33 mouse cellular contexts compared by ENCODE assay signal in the genomic region with DNA sequence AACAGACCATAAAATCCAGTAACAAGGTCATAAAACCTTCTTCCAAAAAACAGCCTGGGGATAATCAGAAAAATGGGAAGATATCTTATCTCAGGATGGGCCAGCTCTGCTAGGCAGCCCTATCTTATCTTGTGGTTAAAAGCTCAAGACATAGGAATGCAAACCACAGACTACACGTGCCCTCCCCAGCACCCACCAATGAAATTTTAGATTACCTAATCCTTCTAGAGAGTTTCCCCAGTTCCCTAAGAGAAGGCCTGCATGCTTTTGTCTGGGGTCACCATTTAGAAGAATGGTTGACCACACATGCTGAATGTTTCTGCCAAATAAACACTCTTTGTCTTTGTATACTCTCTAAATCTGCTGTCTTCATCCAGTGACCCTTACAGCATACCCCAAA. TPM values are rescaled to one million over a fixed set of nuclear protein-coding genes. Genes with fewer than 3 reads are reported as not detected.
"Had no signal": no experiment of that assay in that cellular context is flagged by ENCODE, and none has a peak within 500 bp of the region (broad histone marks: within the 10 kb centered on the region; RNA-seq: fewer than 3 reads in every experiment).

No protein-coding gene starts in this region.

- H3K9ac ChIP-seq: liver, embryonic 13.5 days; stomach, embryonic 15.5 days had no signal

- H3K27ac ChIP-seq: kidney, postnatal 0 days; layer of hippocampus, adult 2 months; left cerebral cortex, adult 2 months; liver, embryonic 13.5 days; stomach, embryonic 15.5 days had no signal

- H3K4me3 ChIP-seq: layer of hippocampus, adult 2 months; left cerebral cortex, adult 2 months; liver, embryonic 13.5 days; stomach, embryonic 15.5 days had no signal

- H3K4me1 ChIP-seq: liver, embryonic 13.5 days; stomach, embryonic 15.5 days had no signal

- H3K4me2 ChIP-seq: liver, embryonic 13.5 days; midbrain, embryonic 11.5 days; stomach, embryonic 15.5 days had no signal

- H3K9me3 ChIP-seq: liver, embryonic 13.5 days; stomach, embryonic 15.5 days had no signal

- H3K27me3 ChIP-seq: liver, embryonic 13.5 days; stomach, embryonic 15.5 days had no signal

- DNase-seq: kidney, adult 2 months; kidney, postnatal 25 days; layer of hippocampus, postnatal 36 days; liver, embryonic 13.5 days; lung, adult 2 months; lung, postnatal 14 days; lung, postnatal 4 days; midbrain, embryonic 14.5 days; right cerebral cortex, adult 18-20 months; right cerebral cortex, postnatal 14 days; spleen, adult 18-20 months; thymus, postnatal 25 days had no signal

- H3K36me3 ChIP-seq: liver, embryonic 13.5 days; stomach, embryonic 15.5 days had no signal

RNA-seq across cellular contexts. Expression of a gene that starts 8.3 kb away (rescaled TPM):
- total RNA-seq: layer of hippocampus, adult 2 months; layer of hippocampus, postnatal 10 days; layer of hippocampus, postnatal 36 days; left cerebral cortex, adult 2 months; left cerebral cortex, postnatal 10 days; left cerebral cortex, postnatal 36 days; liver, adult 2 months; megakaryocyte progenitor cell, adult 5-6 weeks; megakaryocyte-erythroid progenitor cell, adult 5-6 weeks; midbrain, postnatal 0 days had no signal
- polyA plus RNA-seq: kidney, adult 2 months; kidney, embryonic 14.5 days; kidney, postnatal 0 days; large intestine, adult 2 months; limb, embryonic 11.5 days; limb, embryonic 14.5 days; liver, adult 2 months; liver, embryonic 13.5 days; liver, embryonic 16.5 days; lung, adult 2 months; lung, embryonic 16.5 days; midbrain, embryonic 11.5 days; midbrain, embryonic 14.5 days; midbrain, postnatal 0 days; neural tube, embryonic 11.5 days; neural tube, embryonic 14.5 days; stomach, embryonic 15.5 days; thymus, postnatal 0 days had no signal

RNA-seq across cellular contexts. Expression of a gene that starts 10.1 kb away (rescaled TPM):
- total RNA-seq: layer of hippocampus, adult 2 months; layer of hippocampus, postnatal 10 days; layer of hippocampus, postnatal 36 days; left cerebral cortex, adult 2 months; left cerebral cortex, postnatal 10 days; left cerebral cortex, postnatal 36 days; liver, adult 2 months; megakaryocyte progenitor cell, adult 5-6 weeks; megakaryocyte-erythroid progenitor cell, adult 5-6 weeks; midbrain, postnatal 0 days had no signal
- polyA plus RNA-seq: kidney, adult 2 months; kidney, embryonic 14.5 days; kidney, postnatal 0 days; large intestine, adult 2 months; limb, embryonic 11.5 days; limb, embryonic 14.5 days; liver, adult 2 months; liver, embryonic 13.5 days; liver, embryonic 16.5 days; lung, adult 2 months; lung, embryonic 16.5 days; midbrain, embryonic 11.5 days; midbrain, embryonic 14.5 days; midbrain, postnatal 0 days; neural tube, embryonic 11.5 days; neural tube, embryonic 14.5 days; stomach, embryonic 15.5 days; thymus, postnatal 0 days had no signal

RNA-seq across cellular contexts. Expression of a gene that starts 20.8 kb away (rescaled TPM):
- total RNA-seq: layer of hippocampus, adult 2 months; layer of hippocampus, postnatal 10 days; layer of hippocampus, postnatal 36 days; left cerebral cortex, adult 2 months; left cerebral cortex, postnatal 10 days; left cerebral cortex, postnatal 36 days; liver, adult 2 months; megakaryocyte progenitor cell, adult 5-6 weeks; megakaryocyte-erythroid progenitor cell, adult 5-6 weeks; midbrain, postnatal 0 days had no signal
- polyA plus RNA-seq: kidney, adult 2 months; kidney, embryonic 14.5 days; kidney, postnatal 0 days; large intestine, adult 2 months; limb, embryonic 11.5 days; limb, embryonic 14.5 days; liver, adult 2 months; liver, embryonic 13.5 days; liver, embryonic 16.5 days; lung, adult 2 months; lung, embryonic 16.5 days; midbrain, embryonic 11.5 days; midbrain, embryonic 14.5 days; midbrain, postnatal 0 days; neural tube, embryonic 11.5 days; neural tube, embryonic 14.5 days; stomach, embryonic 15.5 days; thymus, postnatal 0 days had no signal

RNA-seq across cellular contexts. Expression of a gene that starts 48.5 kb away (rescaled TPM):
- total RNA-seq: layer of hippocampus, adult 2 months; layer of hippocampus, postnatal 10 days; layer of hippocampus, postnatal 36 days; left cerebral cortex, adult 2 months; left cerebral cortex, postnatal 10 days; left cerebral cortex, postnatal 36 days; liver, adult 2 months; megakaryocyte progenitor cell, adult 5-6 weeks; megakaryocyte-erythroid progenitor cell, adult 5-6 weeks; midbrain, postnatal 0 days had no signal
- polyA plus RNA-seq: kidney, adult 2 months; kidney, embryonic 14.5 days; kidney, postnatal 0 days; large intestine, adult 2 months; limb, embryonic 11.5 days; limb, embryonic 14.5 days; liver, adult 2 months; liver, embryonic 13.5 days; liver, embryonic 16.5 days; lung, adult 2 months; lung, embryonic 16.5 days; midbrain, embryonic 11.5 days; midbrain, embryonic 14.5 days; midbrain, postnatal 0 days; neural tube, embryonic 11.5 days; neural tube, embryonic 14.5 days; stomach, embryonic 15.5 days; thymus, postnatal 0 days had no signal
